Mouse (Mus musculus) embryonic facial prominence, embryonic 13.5 days (tissue): ENCODE results near the gene Ywhaq. TPM values are rescaled to one million over a fixed set of nuclear protein-coding genes. Genes with fewer than 3 reads are reported as not detected.

Experiments used
- ATAC-seq: fragments of 200-750 bp; cut with Nextera tagmentation; 2 replicates; pipeline ENCODE4 v1.8.0; 2017; ENCODE audit warnings: low read depth; ENCODE audit not compliant: insufficient number of reproducible peaks, insufficient read depth, low FRiP score, low TSS enrichment
- H3K27ac ChIP-seq: fragments of 300-500 bp; sonication (generic); 2 replicates; pipeline ENCODE4 v1.5.1; 2015; ENCODE audit warnings: moderate library complexity, mild to moderate bottlenecking, inconsistent platforms
- H3K27me3 ChIP-seq: fragments of 300-500 bp; sonication (generic); 2 replicates; pipeline ENCODE4 v1.6.1; 2015; ENCODE audit warnings: mild to moderate bottlenecking, inconsistent platforms
- H3K36me3 ChIP-seq: fragments of 300-500 bp; sonication (generic); 2 replicates; pipeline ENCODE4 v1.6.1; 2015; ENCODE audit warnings: mild to moderate bottlenecking, inconsistent platforms
- H3K4me1 ChIP-seq: fragments of 300-500 bp; sonication (generic); 2 replicates; pipeline ENCODE4 v1.6.1; 2015; ENCODE audit warnings: inconsistent platforms
- H3K4me2 ChIP-seq: fragments of 300-500 bp; sonication (generic); 2 replicates; pipeline ENCODE4 v1.6.1; 2015; ENCODE audit warnings: moderate library complexity, mild to moderate bottlenecking, inconsistent platforms
- H3K4me3 ChIP-seq: fragments of 300-500 bp; sonication (generic); 2 replicates; pipeline ENCODE4 v1.5.1; 2015; ENCODE audit warnings: mild to moderate bottlenecking, inconsistent platforms
- H3K9ac ChIP-seq: fragments of 300-500 bp; sonication (generic); 2 replicates; pipeline ENCODE4 v1.6.1; 2015; ENCODE audit warnings: mild to moderate bottlenecking, inconsistent platforms
- H3K9me3 ChIP-seq: fragments of 300-500 bp; sonication (generic); 2 replicates; pipeline ENCODE4 v1.6.1; 2016; ENCODE audit warnings: inconsistent platforms
- WGBS: fragments of 180-500 bp; shearing (Covaris S2); methylation state at CpG from one replicate; pipeline ENCODE4 v1.1.7; 2015; ENCODE audit warnings: mixed read lengths; 5-methylcytosine and 5-hydroxymethylcytosine counted together
- polyA plus RNA-seq: library from polyadenylated mRNA; unstranded; fragments of >200 nt; fragmentation: Nextera tagmentation; extraction: Ambion mirVana; gene quantifications from 2 replicates; pipeline ENCODE4 v1.2.1, GENCODE M21; 2015

Gene Ywhaq
- polyA plus RNA-seq, 1 experiment from 2014 or later = 732 TPM

- no peaks in the 10 kb centered on the region for H3K4me1 ChIP-seq
- ATAC-seq = no peak
- H3K36me3 ChIP-seq = peaks cover 15% of the 10 kb centered on the region; the same call in 1 of the 2 replicates
- no peak overlapping the region for H3K9ac ChIP-seq
- H3K27ac ChIP-seq = no peak overlapping the region
- WGBS = 85% methylated on average over 3 of the region's 3 CpGs
- no peak overlapping the region for H3K4me3 ChIP-seq
- H3K4me2 ChIP-seq = no peak overlapping the region
- no peaks in the 10 kb centered on the region for H3K9me3 ChIP-seq
- no peaks in the 10 kb centered on the region for H3K27me3 ChIP-seq
These were observed 54.2 kb downstream of the Ywhaq start for GRCm38 (mm10) chr12:21363195-21363594.

GRCm38 (mm10) chr12:21362686-21363085, 54.8 kb downstream of the Ywhaq start:
- no peak overlapping the region for H3K27ac ChIP-seq
- peaks cover 15% of the 10 kb centered on the region; the same call in 1 of the 2 replicates for H3K36me3 ChIP-seq
- no peaks in the 10 kb centered on the region for H3K9me3 ChIP-seq
- 72% methylated on average over 2 of the region's 2 CpGs for WGBS
- H3K4me3 ChIP-seq = no peak overlapping the region
- H3K9ac ChIP-seq = no peak overlapping the region
- H3K4me2 ChIP-seq = no peak overlapping the region
- H3K4me1 ChIP-seq = no peaks in the 10 kb centered on the region
- ATAC-seq = no peak
- H3K27me3 ChIP-seq = no peaks in the 10 kb centered on the region

GRCm38 (mm10) chr12:21353681-21354080, 63.8 kb downstream of the Ywhaq start:
- no peak for ATAC-seq
- no peak overlapping the region for H3K9ac ChIP-seq
- H3K27ac ChIP-seq = no peak overlapping the region
- H3K9me3 ChIP-seq = no peaks in the 10 kb centered on the region
- no peaks in the 10 kb centered on the region for H3K4me1 ChIP-seq
- peaks cover 64% of the 10 kb centered on the region for H3K36me3 ChIP-seq
- no peak overlapping the region for H3K4me3 ChIP-seq
- 94% methylated on average over 8 of the region's 8 CpGs for WGBS
- no peak overlapping the region for H3K4me2 ChIP-seq
- H3K27me3 ChIP-seq = no peaks in the 10 kb centered on the region

- no peak overlapping the region for H3K4me3 ChIP-seq
- peaks cover 70% of the 10 kb centered on the region for H3K36me3 ChIP-seq
- no peaks in the 10 kb centered on the region for H3K4me1 ChIP-seq
- 58% methylated on average over 7 of the region's 7 CpGs for WGBS
- H3K27ac ChIP-seq = no peak overlapping the region
- H3K9me3 ChIP-seq = no peaks in the 10 kb centered on the region
- no peak overlapping the region for H3K4me2 ChIP-seq
- H3K9ac ChIP-seq = no peak overlapping the region
- ATAC-seq = no peak
- H3K27me3 ChIP-seq = no peaks in the 10 kb centered on the region
These were observed 67.1 kb downstream of the Ywhaq start for GRCm38 (mm10) chr12:21350113-21350876.

GRCm38 (mm10) chr12:21346972-21347371, 70.5 kb downstream of the Ywhaq start:
- H3K9me3 ChIP-seq = no peaks in the 10 kb centered on the region
- H3K9ac ChIP-seq = no peak overlapping the region
- no peak overlapping the region for H3K4me3 ChIP-seq
- H3K27me3 ChIP-seq = no peaks in the 10 kb centered on the region
- H3K36me3 ChIP-seq = peaks cover 58% of the 10 kb centered on the region
- H3K4me1 ChIP-seq = no peaks in the 10 kb centered on the region
- no peak overlapping the region for H3K4me2 ChIP-seq
- ATAC-seq = no peak
- H3K27ac ChIP-seq = no peak overlapping the region
- WGBS = 91% methylated on average over 7 of the region's 7 CpGs

- H3K36me3 ChIP-seq = peaks cover 68% of the 10 kb centered on the region
- no peak overlapping the region for H3K4me3 ChIP-seq
- no peak overlapping the region for H3K9ac ChIP-seq
- H3K27ac ChIP-seq = no peak overlapping the region
- H3K4me2 ChIP-seq = no peak overlapping the region
- ATAC-seq = no peak
- H3K9me3 ChIP-seq = no peaks in the 10 kb centered on the region
- no peaks in the 10 kb centered on the region for H3K4me1 ChIP-seq
- H3K27me3 ChIP-seq = no peaks in the 10 kb centered on the region
- WGBS = 94% methylated on average over 5 of the region's 5 CpGs
These were observed 76.8 kb downstream of the Ywhaq start for GRCm38 (mm10) chr12:21340674-21341073.

Other genes with a start within 250 kb of the Ywhaq start
- 108 and 111 TPM in 2 replicates for gene Cpsf3, start 132.2 kb downstream of the Ywhaq start, polyA plus RNA-seq
- gene Itgb1bp1, start 131.4 kb downstream of the Ywhaq start, polyA plus RNA-seq = 50.9 and 53.2 TPM in 2 replicates
- 56.3 and 56.4 TPM in 2 replicates for gene Iah1, start 101.2 kb downstream of the Ywhaq start, polyA plus RNA-seq
- gene Adam17, start 44.0 kb downstream of the Ywhaq start, polyA plus RNA-seq = 42.2 and 47.1 TPM in 2 replicates